In genomic region chr5:144400821-144401220, GRCm38 (mm10) we compare ENCODE assay signal across 21 mouse cellular contexts. TPM values are rescaled to one million over a fixed set of nuclear protein-coding genes. Genes with fewer than 3 reads are reported as not detected.
A peak's percentile ranks its signal among the peaks of the same experiment; 100 is the strongest.
DNase-seq lines count a peak whose midpoint lies in the region; ATAC-seq lines count a peak whose summit lies in the region.
"Had no signal": no experiment of that assay in that cellular context is flagged by ENCODE, and none has a peak within 500 bp of the region (broad histone marks: within the 10 kb centered on the region; RNA-seq: fewer than 3 reads in every experiment).

No protein-coding gene starts in this region.

- no peak overlapping the region for H3K27ac ChIP-seq in hindbrain, embryonic 10.5 days
- no peak overlapping the region for H3K27ac ChIP-seq in hindbrain, embryonic 12.5 days
- no peak overlapping the region for H3K27ac ChIP-seq in embryonic facial prominence, embryonic 10.5 days (replicated peaks)
- H3K27ac ChIP-seq in neural tube, embryonic 15.5 days (replicated peaks), result no peak overlapping the region
- H3K27ac ChIP-seq: embryonic facial prominence, embryonic 13.5 days; forebrain, embryonic 12.5 days; gastrocnemius, adult 2 months; hindbrain, embryonic 14.5 days; intestine, embryonic 15.5 days had no signal

- peak; percentile 16 for DNase-seq in hindbrain, embryonic 10.5 days (ENCODE audit: low spot score)
- DNase-seq in embryo, embryonic 10.5 days (ENCODE audit: low spot score), result peak; percentile 28
- peak; percentile 29 for DNase-seq in embryonic facial prominence, embryonic 10.5 days (ENCODE audit: low spot score)
- peak; percentile 70 for DNase-seq in retina, embryonic 14.5 days (ENCODE audit: low spot score)
- DNase-seq in lung, postnatal 10 days, result no peak
- DNase-seq: adrenal gland, adult 8-10 months; adrenal gland, postnatal 36 days; cerebellum, adult 11 months; cerebellum, adult 8-10 months; cerebellum, postnatal 14 days; gastrocnemius, adult 2 months; gastrocnemius, postnatal 25 days; kidney, adult 18-20 months had no signal

- H3K4me1 ChIP-seq in hindbrain, embryonic 10.5 days (replicated peaks), result peaks cover 11% of the 10 kb centered on the region
- H3K4me1 ChIP-seq in hindbrain, embryonic 12.5 days, result 0 out of 2 replicates have a peak, but pooled peaks cover 3% of the 10 kb centered on the region
- peaks cover 25% of the 10 kb centered on the region for H3K4me1 ChIP-seq in embryonic facial prominence, embryonic 10.5 days
- H3K4me1 ChIP-seq in neural tube, embryonic 15.5 days, result peaks cover 22% of the 10 kb centered on the region
- H3K4me1 ChIP-seq: heart, embryonic 12.5 days; intestine, embryonic 15.5 days had no signal

- H3K27me3 ChIP-seq in hindbrain, embryonic 10.5 days (ENCODE audit: insufficient read depth, poor library complexity, severe bottlenecking), result no peaks in the 10 kb centered on the region
- H3K27me3 ChIP-seq in hindbrain, embryonic 12.5 days, result no peaks in the 10 kb centered on the region; the same call in 1 of the 2 replicates
- H3K27me3 ChIP-seq in embryonic facial prominence, embryonic 10.5 days (replicated peaks; ENCODE audit: low read depth, poor library complexity, severe bottlenecking), result no peaks in the 10 kb centered on the region
- H3K27me3 ChIP-seq in neural tube, embryonic 15.5 days (replicated peaks), result no peaks in the 10 kb centered on the region
- H3K27me3 ChIP-seq: embryonic facial prominence, embryonic 13.5 days; forebrain, embryonic 12.5 days; heart, embryonic 12.5 days; intestine, embryonic 15.5 days had no signal

- H3K9ac ChIP-seq in hindbrain, embryonic 12.5 days, result no peak overlapping the region
- H3K9ac ChIP-seq in neural tube, embryonic 15.5 days (replicated peaks), result no peak overlapping the region
- H3K9ac ChIP-seq: embryonic facial prominence, embryonic 13.5 days; forebrain, embryonic 12.5 days; heart, embryonic 12.5 days; hindbrain, embryonic 14.5 days; intestine, embryonic 15.5 days had no signal

- no peak overlapping the region for H3K4me3 ChIP-seq in hindbrain, embryonic 10.5 days
- H3K4me3 ChIP-seq in hindbrain, embryonic 12.5 days, result no peak overlapping the region
- no peak overlapping the region for H3K4me3 ChIP-seq in embryonic facial prominence, embryonic 10.5 days
- H3K4me3 ChIP-seq in neural tube, embryonic 15.5 days (replicated peaks), result no peak overlapping the region
- H3K4me3 ChIP-seq: embryonic facial prominence, embryonic 13.5 days; erythroblast, embryonic 14.5 days; forebrain, embryonic 12.5 days; gastrocnemius, adult 2 months; heart, embryonic 12.5 days; intestine, embryonic 15.5 days had no signal

- no peak for ATAC-seq in hindbrain, embryonic 12.5 days (ENCODE audit: low FRiP score)
- no peak for ATAC-seq in neural tube, embryonic 15.5 days (ENCODE audit: low FRiP score)
- ATAC-seq: intestine, embryonic 15.5 days had no signal

- H3K9me3 ChIP-seq in hindbrain, embryonic 10.5 days, result peaks cover 4% of the 10 kb centered on the region; the same call in 1 of the 2 replicates
- H3K9me3 ChIP-seq in hindbrain, embryonic 12.5 days (replicated peaks), result no peaks in the 10 kb centered on the region
- 0 out of 2 replicates have a peak, but pooled peaks cover under 1% of the 10 kb centered on the region for H3K9me3 ChIP-seq in embryonic facial prominence, embryonic 10.5 days
- 0 out of 2 replicates have a peak, but pooled peaks cover 5% of the 10 kb centered on the region for H3K9me3 ChIP-seq in neural tube, embryonic 15.5 days (replicated peaks)
- H3K9me3 ChIP-seq: forebrain, embryonic 12.5 days; intestine, embryonic 15.5 days had no signal

- 46% methylated on average over 5 of the region's 5 CpGs for WGBS in hindbrain, embryonic 10.5 days
- 42% methylated on average over 5 of the region's 5 CpGs for WGBS in hindbrain, embryonic 12.5 days
- WGBS in embryonic facial prominence, embryonic 10.5 days, result 55% methylated on average over 5 of the region's 5 CpGs
- WGBS in neural tube, embryonic 15.5 days, result 41% methylated on average over 5 of the region's 5 CpGs

- no peaks in the 10 kb centered on the region for H3K36me3 ChIP-seq in hindbrain, embryonic 10.5 days
- H3K36me3 ChIP-seq in hindbrain, embryonic 12.5 days, result no peaks in the 10 kb centered on the region
- H3K36me3 ChIP-seq in embryonic facial prominence, embryonic 10.5 days (replicated peaks), result no peaks in the 10 kb centered on the region
- H3K36me3 ChIP-seq in neural tube, embryonic 15.5 days, result no peaks in the 10 kb centered on the region
- H3K36me3 ChIP-seq: embryonic facial prominence, embryonic 13.5 days; forebrain, embryonic 12.5 days; heart, embryonic 12.5 days; intestine, embryonic 15.5 days had no signal

- no peak overlapping the region for H3K4me2 ChIP-seq in hindbrain, embryonic 12.5 days (replicated peaks)
- H3K4me2 ChIP-seq in neural tube, embryonic 15.5 days, result no peak overlapping the region
- H3K4me2 ChIP-seq: embryonic facial prominence, embryonic 13.5 days; forebrain, embryonic 12.5 days; heart, embryonic 12.5 days; hindbrain, embryonic 14.5 days; intestine, embryonic 15.5 days had no signal

RNA-seq across cellular contexts. Expression of gene Baiap2l1, which starts 42.9 kb away (rescaled TPM):
- polyA plus RNA-seq in hindbrain, embryonic 10.5 days (2016; fragmentation: Nextera tagmentation; extraction: Ambion mirVana), result 3.8 and 5.2 TPM in 2 replicates
- polyA plus RNA-seq in hindbrain, embryonic 12.5 days (2016; fragmentation: Nextera tagmentation; extraction: Ambion mirVana), result 5.0 and 5.6 TPM in 2 replicates
- 5.6 and 6.0 TPM in 2 replicates for polyA plus RNA-seq in embryonic facial prominence, embryonic 10.5 days (2016; fragmentation: Nextera tagmentation; extraction: Ambion mirVana)
- 1.5 and 3.7 TPM in 2 replicates for polyA plus RNA-seq in neural tube, embryonic 15.5 days (2015; fragmentation: Nextera tagmentation; extraction: Ambion mirVana)
- polyA plus RNA-seq: erythroblast, embryonic 14.5 days had no signal
